Mouse (Mus musculus) embryonic facial prominence, embryonic 15.5 days (tissue): ENCODE results near the gene Psen1. TPM values are rescaled to one million over a fixed set of nuclear protein-coding genes. Genes with fewer than 3 reads are reported as not detected.

ENCODE experiments used
- ATAC-seq: fragments of 200-750 bp; cut with Nextera tagmentation; 2 replicates; pipeline ENCODE4 v1.8.0; 2017; ENCODE audit warnings: low read depth, moderate TSS enrichment; ENCODE audit not compliant: insufficient number of reproducible peaks, low FRiP score, low TSS enrichment
- H3K27ac ChIP-seq: fragments of 300-500 bp; sonication (generic); replicated peaks from 2 replicates; pipeline ENCODE4 v1.5.1; 2015; ENCODE audit warnings: mild to moderate bottlenecking, inconsistent platforms
- H3K27me3 ChIP-seq: fragments of 300-500 bp; sonication (generic); 2 replicates; pipeline ENCODE4 v1.6.1; 2015; ENCODE audit warnings: inconsistent platforms
- H3K36me3 ChIP-seq: fragments of 300-500 bp; sonication (generic); 2 replicates; pipeline ENCODE4 v1.6.1; 2015; ENCODE audit warnings: mild to moderate bottlenecking, inconsistent platforms
- H3K4me1 ChIP-seq: fragments of 300-500 bp; sonication (generic); 2 replicates; pipeline ENCODE4 v1.6.1; 2015; ENCODE audit warnings: inconsistent platforms
- H3K4me2 ChIP-seq: fragments of 300-500 bp; sonication (generic); replicated peaks from 2 replicates; pipeline ENCODE4 v1.6.1; 2015; ENCODE audit warnings: mild to moderate bottlenecking, inconsistent platforms
- H3K4me3 ChIP-seq: fragments of 300-500 bp; sonication (generic); replicated peaks from 2 replicates; pipeline ENCODE4 v1.5.1; 2015; ENCODE audit warnings: mild to moderate bottlenecking, inconsistent platforms
- H3K9ac ChIP-seq: fragments of 300-500 bp; sonication (generic); 2 replicates; pipeline ENCODE4 v1.6.1; 2015; ENCODE audit warnings: inconsistent platforms
- H3K9me3 ChIP-seq: fragments of 300-500 bp; sonication (generic); replicated peaks from 2 replicates; pipeline ENCODE4 v1.6.1; 2016; ENCODE audit warnings: inconsistent platforms
- WGBS: fragments of 180-500 bp; shearing (Covaris S2); methylation state at CpG from one replicate; pipeline ENCODE4 v1.1.7; 2015; 5-methylcytosine and 5-hydroxymethylcytosine counted together
- polyA plus RNA-seq: library from polyadenylated mRNA; unstranded; fragments of >200 nt; fragmentation: Nextera tagmentation; extraction: Ambion mirVana; gene quantifications from 2 replicates; pipeline ENCODE4 v1.2.1, GENCODE M21; 2015

Gene Psen1
- polyA plus RNA-seq, 1 experiment from 2014 or later: 72.3 TPM

DNA sequence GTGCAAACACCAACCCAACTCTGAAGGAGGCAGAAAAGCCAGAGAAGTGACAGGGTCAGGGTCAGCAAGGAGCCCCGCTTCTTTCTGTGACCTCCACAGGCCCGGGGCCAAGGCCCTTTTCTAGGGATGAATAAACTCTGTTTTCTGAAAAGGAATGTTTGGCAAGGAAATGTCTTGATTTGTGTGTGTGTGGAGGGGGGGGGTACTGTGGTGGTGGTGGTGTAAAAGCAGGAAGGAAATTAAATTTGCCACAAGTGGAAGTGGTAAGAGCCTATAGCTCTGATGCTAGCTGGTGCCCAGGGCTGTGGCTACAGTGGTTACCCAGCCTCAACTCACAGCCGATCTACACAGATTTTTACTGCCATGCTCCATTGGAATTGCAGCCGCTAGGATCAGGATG lies 74.8 kb downstream of the Psen1 start:
- 23% methylated on average over 4 of the region's 4 CpGs for WGBS
- no peak for ATAC-seq
- Histone ChIP-seq H3K4me3 (no peak overlapping the region), H3K9ac (no peak overlapping the region), H3K4me2 (peak overlapping the region; percentile 65; the same call in 1 of the 2 replicates), H3K36me3 (no peaks in the 10 kb centered on the region), H3K27me3 (no peaks in the 10 kb centered on the region), H3K9me3 (no peaks in the 10 kb centered on the region), H3K4me1 (peaks cover 40% of the 10 kb centered on the region), H3K27ac (0 out of 2 replicates have a peak overlapping the region, but pooled peaks have one; percentile 17)

DNA sequence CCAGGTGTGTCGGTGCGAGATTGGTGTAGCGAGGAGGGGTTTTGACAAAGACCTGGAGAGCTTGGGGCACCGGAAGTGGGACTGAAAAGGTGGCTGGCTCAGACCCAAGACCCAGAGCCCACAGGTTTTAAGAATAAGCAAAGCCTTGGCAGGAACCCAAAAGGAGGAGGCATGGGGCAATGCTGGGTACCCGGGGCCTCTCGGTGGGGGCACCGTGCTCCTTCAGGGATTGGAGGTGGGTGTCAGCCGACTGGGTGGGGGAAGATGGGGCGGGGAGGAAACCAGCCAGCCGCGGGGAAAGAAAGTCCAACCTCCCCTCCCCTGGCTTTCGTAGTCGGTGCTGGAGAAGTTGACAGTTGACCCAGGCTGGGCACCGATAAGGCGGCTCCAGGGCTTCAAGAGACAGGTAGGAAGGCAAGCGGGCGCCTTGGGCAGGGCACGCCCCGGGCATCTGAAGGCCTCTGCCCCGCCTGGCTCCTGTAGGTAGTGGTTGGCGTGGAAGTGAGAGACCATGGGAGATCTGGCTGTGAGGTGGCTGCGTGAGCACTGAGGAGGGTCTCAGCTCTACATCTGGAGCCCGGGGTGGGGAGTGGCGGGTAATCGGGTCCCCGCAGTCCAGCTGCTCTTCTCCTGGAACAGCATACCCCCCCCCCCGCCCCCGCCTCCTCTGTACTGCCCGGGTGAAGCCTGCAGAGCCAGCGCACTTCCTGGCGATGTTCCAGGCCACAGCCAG lies 75.5 kb downstream of the Psen1 start, which contains the start of gene Papln:
TSS of gene Papln (plus strand) at position 324 of the 733 bp plus-strand sequence.
- Histone ChIP-seq H3K4me2 (peak within 1 kb of the TSS; percentile 65), H3K27me3 (no peaks in the 10 kb centered on the region), H3K27ac (peak within 1 kb of the TSS; percentile 80), H3K36me3 (no peaks in the 10 kb centered on the region), H3K9me3 (no peaks in the 10 kb centered on the region), H3K9ac (peak within 1 kb of the TSS; percentile 21; the same call in 1 of the 2 replicates), H3K4me1 (peaks cover 47% of the 10 kb centered on the region), H3K4me3 (peak within 1 kb of the TSS; percentile 40)
- 8% methylated on average over 29 of the region's 31 CpGs for WGBS
- peak; percentile 16; the same call in 1 of the 2 replicates for ATAC-seq

DNA sequence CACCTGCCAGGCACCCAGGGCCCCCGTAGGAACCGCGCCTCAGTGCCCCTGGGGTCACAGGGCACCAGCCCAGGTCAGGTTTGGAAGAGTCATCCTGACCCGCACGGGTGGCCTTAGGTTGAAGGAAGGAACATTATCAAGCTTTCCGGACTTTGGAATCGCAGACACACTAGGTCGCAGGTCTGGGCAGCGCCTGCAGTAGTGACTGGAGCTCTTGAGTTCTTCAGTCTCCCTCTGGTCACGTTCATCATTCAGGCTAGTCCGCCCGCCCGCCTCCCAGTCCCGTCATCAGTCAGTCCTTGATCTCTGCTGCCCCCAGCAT lies 76.1 kb downstream of the Psen1 start:
- Histone ChIP-seq H3K4me3 (peak overlapping the region; percentile 40), H3K27ac (peak overlapping the region; percentile 80), H3K9me3 (no peaks in the 10 kb centered on the region), H3K4me1 (peaks cover 53% of the 10 kb centered on the region), H3K27me3 (no peaks in the 10 kb centered on the region), H3K4me2 (peak overlapping the region; percentile 65), H3K9ac (no peak overlapping the region), H3K36me3 (no peaks in the 10 kb centered on the region)
- no peak for ATAC-seq
- 5% methylated on average over 14 of the region's 14 CpGs for WGBS

DNA sequence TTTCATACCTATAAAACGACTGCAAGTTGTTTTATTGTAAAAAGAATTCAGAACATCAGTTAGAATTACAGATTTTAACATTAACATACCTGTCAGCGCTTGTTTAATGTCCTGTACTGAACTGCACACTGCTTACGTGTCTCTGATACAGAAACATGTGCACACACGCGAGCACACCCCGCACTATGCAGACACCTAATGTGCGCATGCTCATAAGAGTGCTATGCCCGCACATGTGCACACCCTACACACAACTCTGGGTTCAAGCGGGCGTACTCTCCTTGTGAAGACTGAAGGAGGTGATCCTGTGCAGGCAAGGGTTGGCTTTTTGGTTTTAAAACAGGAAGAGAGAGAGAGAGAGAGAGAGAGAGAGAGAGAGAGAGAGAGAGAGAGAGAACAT lies 76.6 kb downstream of the Psen1 start:
- Histone ChIP-seq H3K27me3 (no peaks in the 10 kb centered on the region), H3K9me3 (no peaks in the 10 kb centered on the region), H3K9ac (no peak overlapping the region), H3K4me3 (peak overlapping the region; percentile 40), H3K4me1 (peaks cover 57% of the 10 kb centered on the region), H3K27ac (0 out of 2 replicates have a peak overlapping the region, but pooled peaks have one; percentile 80), H3K36me3 (no peaks in the 10 kb centered on the region), H3K4me2 (peak overlapping the region; percentile 65)
- 56% methylated on average over 10 of the region's 10 CpGs for WGBS
- no peak for ATAC-seq

DNA sequence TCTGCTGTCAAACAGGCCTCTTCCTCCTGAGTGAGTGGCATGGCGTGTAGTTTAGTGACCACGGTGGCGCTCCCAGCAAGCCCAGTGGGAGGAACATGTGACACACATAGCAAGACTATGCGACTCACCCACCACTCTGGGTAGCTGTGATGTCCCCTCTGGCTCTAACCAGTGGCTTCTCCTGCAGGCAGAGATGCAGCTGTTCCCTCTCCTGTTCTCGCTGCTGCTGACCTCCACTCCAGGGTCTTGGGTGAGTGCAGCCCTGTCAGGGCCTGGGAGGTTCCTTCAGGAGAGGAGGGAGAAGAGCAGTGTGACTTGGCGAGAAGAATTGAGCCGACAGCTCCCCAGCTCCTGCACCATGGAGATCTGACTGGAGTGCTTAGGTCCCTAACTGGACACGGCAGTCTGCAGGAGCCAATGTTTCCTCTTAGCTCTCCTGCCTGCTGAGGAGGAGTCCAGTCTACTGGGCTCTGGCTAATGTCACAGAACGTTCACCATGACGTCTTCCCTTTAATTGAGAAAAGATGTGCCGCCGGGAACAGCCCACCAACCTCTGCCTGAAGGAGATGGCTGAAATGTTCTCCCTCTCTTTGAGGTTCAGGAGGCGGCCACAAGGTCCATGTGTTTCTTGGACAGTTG lies 78.1 kb downstream of the Psen1 start:
- Histone ChIP-seq H3K27me3 (no peaks in the 10 kb centered on the region), H3K4me2 (no peak overlapping the region), H3K9ac (no peak overlapping the region), H3K4me3 (no peak overlapping the region), H3K36me3 (no peaks in the 10 kb centered on the region), H3K9me3 (no peaks in the 10 kb centered on the region), H3K4me1 (peaks cover 71% of the 10 kb centered on the region), H3K27ac (no peak overlapping the region; the same call in 1 of the 2 replicates)
- peak; percentile 15; the same call in 1 of the 2 replicates for ATAC-seq
- WGBS: 52% methylated on average over 13 of the region's 13 CpGs

DNA sequence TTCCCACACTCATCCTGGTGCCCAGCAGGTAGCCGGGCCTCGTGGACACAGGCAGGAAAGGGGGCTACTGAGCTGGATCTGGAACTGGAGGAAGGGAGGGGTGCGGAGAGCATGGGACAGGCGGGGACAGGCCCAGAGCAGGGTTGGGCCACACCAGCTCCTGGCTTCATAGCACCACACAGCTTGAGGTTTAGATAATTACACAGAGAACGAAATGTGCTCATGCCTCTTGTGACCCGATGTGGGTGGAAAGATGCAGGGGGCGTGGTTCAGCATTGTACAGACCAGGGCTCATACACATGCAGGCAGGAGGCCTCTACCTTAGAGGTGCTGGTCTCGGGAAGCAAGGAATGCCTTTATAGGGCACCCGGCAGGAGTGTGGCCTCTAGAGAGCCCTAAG lies 79.9 kb downstream of the Psen1 start:
- peak; percentile 20; the same call in 1 of the 2 replicates for ATAC-seq
- Histone ChIP-seq H3K27ac (peak overlapping the region; percentile 44), H3K36me3 (no peaks in the 10 kb centered on the region), H3K27me3 (no peaks in the 10 kb centered on the region), H3K9me3 (no peaks in the 10 kb centered on the region), H3K9ac (no peak overlapping the region), H3K4me1 (peaks cover 65% of the 10 kb centered on the region), H3K4me3 (no peak overlapping the region), H3K4me2 (no peak overlapping the region)
- 71% methylated on average over 9 of the region's 9 CpGs for whole genome bisulfite sequencing

DNA sequence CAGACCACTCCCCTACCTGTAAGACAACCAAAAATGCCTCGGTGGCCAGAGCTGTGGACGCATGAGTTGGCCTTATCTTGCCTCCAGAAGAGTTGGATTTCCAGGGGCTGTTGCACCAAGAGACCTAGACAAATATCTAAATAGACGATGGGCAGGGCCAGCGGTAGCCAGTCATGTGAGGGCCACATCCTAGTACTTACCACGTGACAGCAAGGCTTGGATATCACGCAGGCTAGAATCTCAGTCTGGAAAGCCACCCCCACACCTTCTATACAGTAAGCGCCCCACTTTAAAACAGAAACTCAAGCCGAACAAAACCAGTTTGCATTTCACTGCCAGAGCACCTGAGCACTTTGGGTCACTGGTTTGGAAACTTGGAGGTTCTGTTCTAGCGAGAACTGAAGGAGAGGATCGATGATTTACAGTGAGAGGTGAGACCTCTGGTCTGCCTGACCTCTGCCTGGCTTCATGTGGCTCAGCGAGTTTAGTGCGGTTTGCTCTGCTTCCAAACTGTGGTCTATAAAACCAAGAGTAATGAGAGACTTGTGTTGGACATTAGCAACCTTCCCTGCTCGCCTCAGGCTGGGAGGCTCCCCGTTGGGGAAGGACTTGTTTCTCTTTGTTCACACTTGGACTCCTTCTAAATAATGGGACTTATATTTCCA lies 80.4 kb downstream of the Psen1 start:
- no peak overlapping the region for H3K4me3 ChIP-seq
- 67% methylated on average over 14 of the region's 14 CpGs for WGBS
- H3K4me2 ChIP-seq: no peak overlapping the region
- no peaks in the 10 kb centered on the region for H3K36me3 ChIP-seq
- no peak for ATAC-seq
- H3K9ac ChIP-seq: no peak overlapping the region
- H3K27ac ChIP-seq: peak overlapping the region; percentile 44
- H3K4me1 ChIP-seq: peaks cover 60% of the 10 kb centered on the region
- no peaks in the 10 kb centered on the region for H3K9me3 ChIP-seq
- H3K27me3 ChIP-seq: no peaks in the 10 kb centered on the region

DNA sequence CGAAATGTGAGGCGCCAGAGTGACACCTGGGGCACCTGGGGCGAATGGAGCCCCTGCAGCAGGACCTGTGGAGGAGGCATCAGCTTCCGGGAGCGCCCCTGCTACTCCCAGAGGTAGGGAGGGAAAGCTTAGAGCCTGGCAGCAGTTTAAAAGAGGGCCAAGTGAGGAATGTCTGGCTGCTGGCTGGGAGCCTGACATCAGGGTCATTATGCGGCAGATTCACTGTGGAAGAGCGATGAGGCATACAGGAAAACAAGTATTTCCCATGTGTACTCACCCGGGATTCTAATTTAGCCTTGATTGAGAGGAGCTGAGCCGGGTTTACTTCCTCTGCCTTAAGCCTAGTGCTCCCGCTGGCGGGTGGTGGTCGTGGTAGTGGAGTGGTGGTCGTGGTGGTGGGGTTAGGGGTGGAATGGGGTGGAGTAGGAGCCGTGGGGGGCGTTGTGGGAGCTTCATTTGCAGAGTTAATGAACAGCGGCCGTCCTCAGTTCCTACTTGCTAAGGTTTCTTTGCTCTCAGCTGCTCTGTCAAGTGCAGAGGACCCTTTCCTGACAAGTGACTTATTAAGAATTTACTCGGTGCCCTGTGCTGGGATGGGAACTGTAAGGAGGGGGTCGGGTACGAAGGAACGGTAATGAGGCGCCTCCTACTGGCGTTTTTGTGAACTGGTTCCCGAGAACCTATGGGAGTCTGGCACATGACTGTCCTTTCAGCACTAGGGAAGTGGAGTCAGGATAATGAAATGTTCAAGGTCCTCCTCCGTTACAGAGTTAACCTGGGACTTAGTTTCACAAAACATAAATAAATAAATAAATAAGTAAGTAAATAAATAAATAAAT lies 82.7 kb downstream of the Psen1 start:
- Histone ChIP-seq H3K4me1 (peaks cover 51% of the 10 kb centered on the region), H3K9ac (no peak overlapping the region), H3K36me3 (no peaks in the 10 kb centered on the region), H3K4me3 (peak overlapping the region; percentile 2; the same call in 1 of the 2 replicates), H3K4me2 (peak overlapping the region; percentile 42), H3K9me3 (no peaks in the 10 kb centered on the region), H3K27me3 (no peaks in the 10 kb centered on the region), H3K27ac (peak overlapping the region; percentile 34; the same call in 1 of the 2 replicates)
- ATAC-seq: no peak
- 4% methylated on average over 25 of the region's 25 CpGs for WGBS

DNA sequence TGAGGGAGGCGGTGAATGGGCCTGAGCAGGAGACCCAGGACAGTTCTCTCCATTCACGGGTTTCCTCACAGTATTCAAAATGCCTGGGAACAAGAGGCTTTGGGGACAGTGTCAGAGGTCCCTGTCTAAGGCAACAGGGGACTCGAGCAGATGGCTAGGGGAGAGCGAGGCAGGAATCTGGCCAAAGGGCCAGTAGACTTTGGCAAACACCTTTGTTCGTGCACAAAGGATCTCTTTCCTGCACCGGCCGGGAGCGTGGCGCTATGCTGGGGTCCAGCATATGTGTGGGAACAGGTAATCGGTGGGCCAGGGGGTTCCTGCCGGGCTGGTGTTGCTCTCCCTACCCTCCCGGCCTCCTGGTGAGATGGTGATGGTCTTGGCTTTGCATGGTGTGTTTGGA lies 87.7 kb downstream of the Psen1 start:
- Histone ChIP-seq H3K9ac (no peak overlapping the region), H3K4me3 (no peak overlapping the region), H3K27ac (no peak overlapping the region), H3K4me1 (peaks cover 3% of the 10 kb centered on the region), H3K27me3 (no peaks in the 10 kb centered on the region), H3K9me3 (no peaks in the 10 kb centered on the region), H3K4me2 (no peak overlapping the region), H3K36me3 (no peaks in the 10 kb centered on the region)
- 78% methylated on average over 12 of the region's 12 CpGs for WGBS
- no peak for ATAC-seq

DNA sequence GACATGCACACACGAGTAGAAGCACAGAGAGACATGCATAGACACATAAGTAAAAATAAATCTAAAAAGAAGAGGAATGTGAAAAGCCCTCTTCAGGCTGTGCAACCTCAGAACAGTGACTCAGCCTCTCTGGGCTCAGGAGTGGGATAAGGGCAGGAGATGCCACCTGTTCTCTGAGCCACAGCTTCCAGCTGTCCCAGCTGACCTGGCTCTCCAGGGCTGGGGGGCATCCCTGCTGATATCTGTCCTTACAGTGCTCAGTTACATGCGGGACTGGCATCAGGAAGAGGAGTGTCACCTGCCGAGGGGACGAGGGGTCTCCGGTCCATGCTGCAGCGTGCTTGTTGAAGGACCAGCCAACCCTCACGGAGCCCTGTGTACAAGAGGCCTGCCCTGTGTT lies 88.8 kb downstream of the Psen1 start:
- Histone ChIP-seq H3K9ac (no peak overlapping the region), H3K36me3 (no peaks in the 10 kb centered on the region), H3K4me3 (no peak overlapping the region), H3K9me3 (no peaks in the 10 kb centered on the region), H3K4me2 (no peak overlapping the region), H3K27me3 (no peaks in the 10 kb centered on the region), H3K27ac (no peak overlapping the region), H3K4me1 (no peaks in the 10 kb centered on the region)
- WGBS: 83% methylated on average over 7 of the region's 7 CpGs
- no peak for ATAC-seq
